Mouse (Mus musculus): ENCODE measurements around the gene Pde4b. TPM values are rescaled to one million over a fixed set of nuclear protein-coding genes. Genes with fewer than 3 reads are reported as not detected.

Gene Pde4b
- total RNA-seq, 2 experiments from 2014 or later: 17.1 to 20.0 TPM

DNA sequence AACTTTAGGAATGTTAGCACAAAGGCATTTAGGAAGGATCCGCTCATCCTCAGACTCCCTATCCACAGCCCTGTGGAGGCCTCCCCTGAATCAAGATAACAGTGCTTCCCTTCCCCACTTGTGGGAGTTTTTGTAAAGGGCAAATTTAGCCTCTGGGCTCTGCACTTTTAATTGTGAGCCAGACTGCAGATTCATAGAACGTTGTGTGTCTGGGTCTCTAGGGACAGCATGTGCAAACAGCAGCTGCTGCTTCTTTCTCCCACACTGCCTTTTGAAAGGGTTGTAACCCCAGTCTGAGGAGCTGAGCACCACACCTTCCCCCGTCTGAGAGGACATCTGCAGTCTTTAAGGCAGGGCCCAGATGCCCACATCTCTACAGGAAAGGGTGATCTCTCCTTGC is 544.3 kb downstream of the Pde4b start:
- no peak for ATAC-seq (ENCODE audit: poor library complexity, severe bottlenecking)

DNA sequence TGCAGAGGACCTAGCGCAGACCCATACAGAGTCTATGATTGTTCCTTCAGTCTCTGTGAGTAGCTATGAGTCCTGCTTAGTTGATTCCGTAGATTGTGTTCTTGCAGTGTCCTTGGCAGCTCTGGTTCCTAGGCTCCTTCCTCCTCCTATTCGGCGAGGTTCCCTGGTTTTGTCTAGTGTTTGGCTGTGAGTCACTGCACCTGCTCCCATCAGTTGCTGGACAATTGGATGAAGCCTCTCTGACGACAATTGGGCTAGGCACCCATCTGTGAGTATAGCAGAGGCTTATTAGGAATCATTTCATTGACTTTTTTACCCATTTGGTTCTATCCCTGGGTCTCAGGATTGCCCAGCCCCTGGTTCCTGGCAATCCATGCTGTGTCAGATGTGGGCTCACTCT is 545.9 kb downstream of the Pde4b start:
- no peak for ATAC-seq (ENCODE audit: poor library complexity, severe bottlenecking)

DNA sequence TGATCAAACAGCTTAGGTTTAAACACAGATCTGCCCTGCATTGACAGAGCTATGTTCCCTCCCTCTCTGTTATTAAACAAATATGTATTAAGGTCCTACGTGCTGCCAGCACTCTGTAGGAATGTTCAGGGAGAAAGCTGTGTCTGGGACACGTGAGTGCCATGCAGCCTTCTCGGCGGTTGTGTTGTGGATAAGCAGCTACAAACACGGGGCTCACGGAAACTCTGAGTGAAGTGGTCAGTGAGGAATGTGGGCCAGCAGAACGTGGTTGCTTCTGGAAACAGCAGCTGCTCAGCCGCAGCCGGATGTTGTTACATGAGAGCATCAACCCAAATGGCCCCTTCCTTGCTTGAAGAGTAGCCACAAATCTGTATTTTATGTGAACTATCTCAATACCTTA is 547.9 kb downstream of the Pde4b start:
- ATAC-seq (ENCODE audit: poor library complexity, severe bottlenecking): peak; percentile 65

DNA sequence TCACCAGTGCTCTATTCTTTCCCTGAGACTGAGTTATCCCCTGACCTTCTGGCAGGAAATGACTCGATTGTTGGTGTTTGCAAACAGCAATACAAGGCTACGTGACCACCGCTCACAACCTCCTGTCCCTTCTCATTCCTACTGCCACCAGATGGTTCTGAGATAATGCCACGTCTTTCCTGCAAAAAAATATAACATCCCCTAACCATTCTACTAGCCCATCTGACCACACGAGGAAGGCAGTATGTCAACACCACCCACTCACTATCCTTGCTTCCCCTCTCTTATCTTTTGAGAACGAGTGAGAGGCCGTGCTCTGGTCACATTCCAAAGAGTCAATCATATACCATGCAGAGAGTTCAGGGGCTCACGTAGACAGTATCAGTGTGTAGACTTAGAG is 548.6 kb downstream of the Pde4b start:
- peak; percentile 69 for ATAC-seq (ENCODE audit: poor library complexity, severe bottlenecking)

DNA sequence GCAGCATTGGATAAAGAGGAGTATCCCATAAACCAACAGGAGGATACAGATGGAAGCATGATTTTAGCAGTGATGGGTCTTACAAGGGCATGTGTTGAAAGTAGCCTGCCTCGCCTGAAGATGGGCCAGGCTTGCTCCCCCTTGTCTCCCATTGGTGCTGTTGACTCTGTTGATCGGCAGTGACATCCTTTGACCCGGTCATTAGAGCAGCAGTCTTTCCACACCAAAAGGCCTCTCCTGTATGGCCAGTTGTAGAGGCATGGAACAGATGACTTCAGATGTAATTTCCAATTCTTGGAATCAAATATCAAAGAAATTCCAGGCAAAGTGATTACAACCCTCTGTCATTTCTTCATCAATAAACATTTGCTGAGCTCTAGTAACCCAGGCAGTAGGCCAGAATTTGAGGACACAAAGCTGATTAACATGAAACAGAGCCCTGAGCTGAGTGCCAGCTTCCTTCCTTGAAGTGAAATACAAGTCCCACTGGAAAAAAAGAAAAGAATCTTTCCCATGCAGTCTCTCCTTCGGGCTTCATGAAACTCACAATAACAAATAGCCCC is 550.1 kb downstream of the Pde4b start:
- ATAC-seq (ENCODE audit: poor library complexity, severe bottlenecking): no peak

DNA sequence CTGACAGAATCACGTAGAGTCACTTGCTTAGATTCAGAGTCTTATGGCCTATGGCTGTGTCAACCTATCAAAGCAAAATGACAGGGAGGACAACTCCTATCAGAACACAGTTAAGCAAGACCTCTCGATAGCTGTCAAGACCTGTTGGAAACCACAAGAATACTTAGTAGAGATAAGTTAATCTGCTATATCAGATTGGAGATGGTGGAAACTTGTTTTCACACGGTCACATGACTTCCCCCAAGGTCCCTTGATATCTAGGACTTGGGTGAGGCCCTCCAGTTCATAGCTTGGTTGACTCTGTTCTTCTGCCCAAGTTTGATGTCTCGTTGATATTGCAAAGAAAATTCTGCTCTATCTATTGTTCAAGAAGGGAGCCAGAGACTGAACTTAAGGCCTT is 553.6 kb downstream of the Pde4b start:
- 0 out of 2 replicates have a peak, but pooled peaks have one; percentile 19 for ATAC-seq (ENCODE audit: poor library complexity, severe bottlenecking)

DNA sequence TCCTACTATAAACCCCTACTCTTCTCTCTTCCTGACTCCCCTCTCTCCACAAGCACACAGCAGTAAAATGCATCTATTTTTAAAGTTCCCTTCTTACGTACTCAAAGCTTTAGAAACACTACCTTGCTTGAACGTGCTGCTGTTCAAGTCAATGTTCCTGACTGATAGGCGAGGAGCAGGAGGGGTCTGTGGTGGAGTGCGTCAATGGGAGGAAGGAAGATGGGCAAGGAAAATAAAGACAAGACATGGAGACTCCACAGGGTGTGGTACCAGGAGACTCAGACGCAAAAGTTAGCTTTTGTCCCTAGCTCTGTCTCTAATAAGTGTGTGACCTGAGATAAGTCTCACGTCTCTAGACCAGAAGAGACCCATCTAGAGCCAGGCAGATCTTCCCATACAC is 556.7 kb downstream of the Pde4b start:
- ATAC-seq (ENCODE audit: poor library complexity, severe bottlenecking): no peak

DNA sequence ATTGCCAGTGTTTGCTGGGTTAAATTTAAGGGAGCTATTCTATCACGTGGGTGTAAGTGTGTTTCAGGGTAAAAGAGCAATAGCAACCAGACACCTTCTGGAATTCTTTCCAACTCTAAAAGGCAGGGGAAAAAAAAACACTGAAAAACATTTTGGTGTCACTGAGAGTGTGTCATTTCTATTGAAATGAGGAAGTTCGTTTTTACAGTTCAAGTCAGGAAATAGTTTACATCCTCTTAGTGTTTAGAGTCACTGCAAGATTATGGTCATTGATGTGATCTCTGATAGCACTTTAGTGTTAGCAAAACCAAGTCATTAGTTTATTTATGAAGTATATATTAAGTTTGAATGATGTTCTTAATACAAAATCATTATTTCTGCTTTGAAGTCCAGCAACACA is 559.7 kb downstream of the Pde4b start:
- ATAC-seq (ENCODE audit: poor library complexity, severe bottlenecking): peak; percentile 77

DNA sequence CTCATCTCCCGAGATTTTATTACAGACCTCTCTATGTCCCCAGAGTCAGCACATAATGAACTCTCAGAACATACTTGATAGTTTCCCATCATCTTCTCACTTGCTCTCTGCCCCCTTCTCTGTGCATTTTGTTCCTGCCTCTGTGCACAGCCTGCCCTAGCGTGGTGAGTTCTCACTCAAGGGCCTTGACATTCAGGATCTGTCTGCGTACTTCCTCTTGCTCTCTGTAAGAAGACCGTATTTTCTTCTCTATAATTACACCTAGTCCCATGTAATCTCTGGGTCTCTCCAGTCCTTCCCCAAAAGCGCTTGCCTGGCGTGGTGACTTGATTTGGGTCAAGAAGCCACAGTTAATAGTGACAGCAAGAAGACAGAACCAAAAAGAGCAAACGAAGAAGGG is 568.0 kb downstream of the Pde4b start:
- ATAC-seq (ENCODE audit: poor library complexity, severe bottlenecking): no peak

DNA sequence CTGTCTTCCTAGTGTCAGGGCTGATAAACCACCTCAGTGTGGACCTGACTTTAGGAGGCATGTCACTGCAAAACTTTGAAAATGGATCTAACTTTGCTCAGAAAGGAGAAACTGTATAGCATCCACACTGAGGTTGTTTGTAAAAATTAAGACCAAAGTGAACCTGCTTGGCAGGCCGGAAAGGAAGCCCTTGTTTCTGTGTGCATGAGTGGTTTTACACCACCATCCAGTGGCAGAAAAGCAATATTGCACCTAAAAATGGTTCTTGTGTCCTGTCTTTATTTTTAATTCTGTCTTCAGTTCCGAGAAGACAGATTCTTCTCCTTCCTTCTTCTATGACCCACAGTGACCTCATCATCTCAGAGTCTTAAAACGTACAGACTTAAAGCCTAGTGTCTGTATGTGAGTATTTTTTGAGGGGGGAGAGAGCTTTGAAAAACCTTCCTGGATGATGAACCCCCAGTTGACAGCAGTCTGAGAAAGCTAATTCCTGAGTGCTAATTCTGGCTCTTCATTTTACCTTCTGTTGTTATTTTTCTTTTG is 569.2 kb downstream of the Pde4b start:
- peak; percentile 74 for ATAC-seq (ENCODE audit: poor library complexity, severe bottlenecking)

Other genes starting within 250 kb of the Pde4b start
- gene B020004J07Rik, start 243.5 kb upstream of the Pde4b start, total RNA-seq (2015): not detected in 2 replicates
- gene B020004J07Rik, start 243.5 kb upstream of the Pde4b start, total RNA-seq (2017): not detected in 2 replicates
- not detected in 2 replicates for gene C130073F10Rik, start 193.8 kb upstream of the Pde4b start, total RNA-seq (2015)
- gene C130073F10Rik, start 193.8 kb upstream of the Pde4b start, total RNA-seq (2017): not detected in 2 replicates
- not detected in 2 replicates for gene Gm12800, start 178.4 kb upstream of the Pde4b start, total RNA-seq (2015)
- not detected in 2 replicates for gene Gm12800, start 178.4 kb upstream of the Pde4b start, total RNA-seq (2017)
- not detected in 2 replicates for gene Gm12794, start 147.1 kb upstream of the Pde4b start, total RNA-seq (2015)
- gene Gm12794, start 147.1 kb upstream of the Pde4b start, total RNA-seq (2017): not detected in 2 replicates
- gene Gm12790, start 106.5 kb upstream of the Pde4b start, total RNA-seq (2015): not detected in 2 replicates
- not detected in 2 replicates for gene Gm12790, start 106.5 kb upstream of the Pde4b start, total RNA-seq (2017)
- gene Gm12789, start 100.9 kb upstream of the Pde4b start, total RNA-seq (2015): not detected in 2 replicates
- not detected in 2 replicates for gene Gm12789, start 100.9 kb upstream of the Pde4b start, total RNA-seq (2017)